Mouse (Mus musculus) midbrain, embryonic 15.5 days (tissue): ENCODE measurements at regions not wholly inside any gene's neighbourhood (a gene's known extent, or its start where the extent isn't known, plus 50 kb on each side); places are given as distances from the start of the nearest gene placed in this dataset.

Source experiments
- ATAC-seq: fragments of 200-750 bp; cut with Nextera tagmentation; replicated peaks from 2 replicates; pipeline ENCODE4 v1.8.0; 2017; ENCODE audit warnings: moderate TSS enrichment
- H3K27ac ChIP-seq: fragments of 300-500 bp; sonication (generic); 2 replicates; pipeline ENCODE4 v1.5.1; 2015; ENCODE audit warnings: mild to moderate bottlenecking, inconsistent platforms
- H3K27me3 ChIP-seq: fragments of 300-500 bp; sonication (generic); replicated peaks from 2 replicates; pipeline ENCODE4 v1.6.1; 2015; ENCODE audit warnings: inconsistent platforms
- H3K36me3 ChIP-seq: fragments of 300-500 bp; sonication (generic); replicated peaks from 2 replicates; pipeline ENCODE4 v1.6.1; 2015; ENCODE audit warnings: inconsistent platforms
- H3K4me1 ChIP-seq: fragments of 300-500 bp; sonication (generic); 2 replicates; pipeline ENCODE4 v1.6.1; 2015; ENCODE audit warnings: inconsistent platforms
- H3K4me2 ChIP-seq: fragments of 300-500 bp; sonication (generic); 2 replicates; pipeline ENCODE4 v1.6.1; 2015; ENCODE audit warnings: inconsistent platforms, mild to moderate bottlenecking, moderate library complexity
- H3K4me3 ChIP-seq: fragments of 300-500 bp; sonication (generic); 2 replicates; pipeline ENCODE4 v1.5.1; 2015; ENCODE audit warnings: mild to moderate bottlenecking, inconsistent platforms
- H3K9ac ChIP-seq: fragments of 300-500 bp; sonication (generic); 2 replicates; pipeline ENCODE4 v1.6.1; 2015; ENCODE audit warnings: mild to moderate bottlenecking, inconsistent platforms
- H3K9me3 ChIP-seq: fragments of 300-500 bp; sonication (generic); 2 replicates; pipeline ENCODE4 v1.6.1; 2016; ENCODE audit warnings: inconsistent platforms
- whole genome bisulfite sequencing: fragments of 180-500 bp; shearing (Covaris S2); methylation state at CpG from one replicate; pipeline ENCODE4 v1.1.7; 2015; ENCODE audit warnings: mixed read lengths; 5-methylcytosine and 5-hydroxymethylcytosine counted together

- WGBS, result 75% methylated on average over 1 of the region's 1 CpGs
- no peak for ATAC-seq
- Histone ChIP-seq H3K4me1 (no peaks in the 10 kb centered on the region), H3K27me3 (no peaks in the 10 kb centered on the region), H3K27ac (no peak overlapping the region), H3K9me3 (no peaks in the 10 kb centered on the region), H3K4me3 (no peak overlapping the region), H3K9ac (no peak overlapping the region), H3K4me2 (no peak overlapping the region), H3K36me3 (no peaks in the 10 kb centered on the region)
Measured at GRCm38 (mm10) chr16:52818976-52819375, 365.1 kb upstream of the Alcam start.

DNA sequence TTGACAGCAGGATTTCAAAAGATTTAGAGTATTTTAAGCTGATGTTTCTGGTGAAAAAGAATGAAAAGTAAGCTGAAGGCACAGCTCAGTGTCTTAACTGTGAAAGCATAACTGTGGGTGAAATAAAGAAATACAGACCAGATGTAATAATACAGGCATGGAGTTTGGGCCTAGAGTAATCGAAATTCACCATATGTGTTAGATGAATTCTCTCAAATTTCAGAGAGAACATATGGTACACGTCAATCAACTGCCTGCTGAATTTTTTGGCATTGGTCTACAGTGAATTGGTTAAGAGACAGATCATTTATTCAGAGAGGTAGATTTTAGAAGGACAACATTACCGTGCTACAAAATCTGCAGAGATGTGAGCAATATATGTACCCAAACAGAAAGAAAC is 357.3 kb upstream of the Alcam start:
- Histone ChIP-seq H3K9me3 (no peaks in the 10 kb centered on the region), H3K4me3 (no peak overlapping the region), H3K27ac (no peak overlapping the region), H3K36me3 (no peaks in the 10 kb centered on the region), H3K4me2 (no peak overlapping the region), H3K4me1 (no peaks in the 10 kb centered on the region), H3K9ac (no peak overlapping the region), H3K27me3 (no peaks in the 10 kb centered on the region)
- 70% methylated on average over 3 of the region's 3 CpGs for WGBS
- ATAC-seq, result no peak

DNA sequence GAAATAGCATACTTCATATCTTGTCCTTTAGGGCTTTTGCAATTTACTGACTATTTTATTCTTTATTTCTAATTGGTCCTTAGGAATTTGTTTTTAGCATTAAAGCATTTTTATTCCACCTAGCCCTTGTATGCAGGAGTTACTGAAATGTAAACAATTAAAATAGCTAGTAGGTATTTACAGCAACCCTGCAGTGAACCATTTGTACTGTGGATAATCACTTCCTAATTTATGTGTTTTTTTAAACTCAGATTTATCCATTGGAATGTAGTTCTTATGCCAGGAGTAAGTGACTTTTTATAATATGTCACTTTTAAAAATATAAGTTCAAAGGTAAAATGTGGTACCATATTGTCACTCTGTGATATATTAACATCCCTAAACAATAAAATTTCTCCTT is 350.5 kb upstream of the Alcam start:
- no peak overlapping the region for H3K4me2 ChIP-seq
- no peak overlapping the region for H3K27ac ChIP-seq
- no peaks in the 10 kb centered on the region for H3K4me1 ChIP-seq
- no peaks in the 10 kb centered on the region for H3K36me3 ChIP-seq
- H3K9me3 ChIP-seq, result no peaks in the 10 kb centered on the region
- no peak for ATAC-seq
- H3K9ac ChIP-seq, result no peak overlapping the region
- no peaks in the 10 kb centered on the region for H3K27me3 ChIP-seq
- no peak overlapping the region for H3K4me3 ChIP-seq

- H3K9ac ChIP-seq, result no peak overlapping the region
- H3K4me2 ChIP-seq, result no peak overlapping the region
- no peaks in the 10 kb centered on the region for H3K4me1 ChIP-seq
- H3K27me3 ChIP-seq, result no peaks in the 10 kb centered on the region
- peak; percentile 58 for ATAC-seq
- no peaks in the 10 kb centered on the region for H3K36me3 ChIP-seq
- no peaks in the 10 kb centered on the region for H3K9me3 ChIP-seq
- H3K27ac ChIP-seq, result no peak overlapping the region
- H3K4me3 ChIP-seq, result no peak overlapping the region
- WGBS, result 35% methylated on average over 4 of the region's 4 CpGs
Measured at GRCm38 (mm10) chr16:52799715-52800392, 346.0 kb upstream of the Alcam start.

DNA sequence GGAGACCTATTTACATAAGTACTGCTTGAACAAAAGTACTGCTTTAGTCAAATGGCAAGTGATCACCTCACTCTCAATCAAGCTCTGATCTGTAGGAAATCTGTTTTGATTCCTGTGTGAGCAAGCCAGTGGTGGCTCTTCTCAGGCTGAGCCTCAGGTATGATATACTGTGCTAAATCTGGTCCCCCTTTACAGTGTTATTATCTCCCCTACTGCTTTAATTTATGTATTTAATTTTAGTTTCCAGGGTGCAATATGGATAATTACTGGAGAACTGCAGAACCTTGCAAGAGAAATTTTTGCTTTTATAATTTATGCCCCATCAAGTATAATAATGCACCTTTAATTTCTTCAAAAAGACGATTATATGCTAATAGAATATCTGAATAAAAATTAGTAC is 341.3 kb upstream of the Alcam start:
- Histone ChIP-seq H3K36me3 (no peaks in the 10 kb centered on the region), H3K9me3 (no peaks in the 10 kb centered on the region), H3K4me3 (no peak overlapping the region), H3K27ac (no peak overlapping the region), H3K27me3 (no peaks in the 10 kb centered on the region), H3K4me2 (no peak overlapping the region), H3K9ac (no peak overlapping the region), H3K4me1 (no peaks in the 10 kb centered on the region)
- ATAC-seq, result 0 out of 2 replicates have a peak, but pooled peaks have one; percentile 39
- 84% methylated on average over 1 of the region's 1 CpGs for WGBS

DNA sequence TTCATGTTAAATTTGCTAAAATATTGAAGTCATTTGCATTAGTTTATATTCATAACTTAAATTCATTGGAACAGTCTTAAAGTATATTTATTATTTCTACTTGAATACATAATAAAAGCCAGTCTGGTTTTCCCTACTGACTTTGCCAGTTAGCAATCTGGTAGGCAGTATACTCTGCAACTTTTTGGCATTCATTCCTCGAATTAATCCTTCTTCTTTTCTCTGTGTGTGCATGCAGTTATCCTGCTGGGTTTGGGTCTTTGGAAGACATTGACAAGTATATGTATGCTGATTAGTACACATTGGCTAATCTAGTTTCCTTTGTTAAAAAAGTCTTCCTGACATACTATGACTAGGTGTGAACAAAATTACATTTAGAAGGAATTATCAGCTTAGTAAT is 336.1 kb upstream of the Alcam start:
- no peak overlapping the region for H3K27ac ChIP-seq
- WGBS, result 37% methylated on average over 1 of the region's 1 CpGs
- H3K4me2 ChIP-seq, result no peak overlapping the region
- H3K4me1 ChIP-seq, result no peaks in the 10 kb centered on the region
- no peaks in the 10 kb centered on the region for H3K9me3 ChIP-seq
- no peak for ATAC-seq
- H3K9ac ChIP-seq, result no peak overlapping the region
- H3K36me3 ChIP-seq, result no peaks in the 10 kb centered on the region
- no peak overlapping the region for H3K4me3 ChIP-seq
- no peaks in the 10 kb centered on the region for H3K27me3 ChIP-seq

- H3K36me3 ChIP-seq, result no peaks in the 10 kb centered on the region
- no peaks in the 10 kb centered on the region for H3K4me1 ChIP-seq
- H3K4me3 ChIP-seq, result no peak overlapping the region
Measured at GRCm38 (mm10) chr16:52747744-52748143, 293.9 kb upstream of the Alcam start.

DNA sequence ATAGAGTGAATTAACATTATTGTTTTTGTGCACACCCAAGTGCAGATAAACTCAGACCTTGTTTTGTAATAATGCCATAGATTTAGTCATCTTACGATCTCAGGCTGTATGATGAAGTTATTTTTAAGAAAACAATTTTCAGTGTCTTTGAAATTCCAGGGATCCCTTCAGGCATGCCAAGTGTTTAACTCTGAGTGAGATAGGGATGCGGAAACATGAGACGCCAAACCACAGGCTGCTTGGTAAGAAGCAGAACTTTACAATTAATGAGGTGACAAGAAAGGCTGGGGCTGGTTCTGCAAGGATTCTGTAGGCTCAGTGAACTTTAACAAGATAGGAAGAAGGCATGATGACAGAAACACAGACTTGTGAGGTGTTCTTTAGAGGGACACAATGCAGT is 292.3 kb upstream of the Alcam start:
- Histone ChIP-seq H3K27ac (no peak overlapping the region), H3K4me2 (no peak overlapping the region), H3K27me3 (no peaks in the 10 kb centered on the region), H3K4me3 (no peak overlapping the region), H3K36me3 (no peaks in the 10 kb centered on the region), H3K9ac (no peak overlapping the region), H3K4me1 (no peaks in the 10 kb centered on the region), H3K9me3 (no peaks in the 10 kb centered on the region)
- WGBS, result 52% methylated on average over 3 of the region's 3 CpGs
- ATAC-seq, result no peak

More at GRCm38 (mm10) chr16:52747744-52748143, 293.9 kb upstream of the Alcam start:
- Histone ChIP-seq H3K4me2 (no peak overlapping the region), H3K27ac (no peak overlapping the region), H3K9ac (no peak overlapping the region), H3K27me3 (no peaks in the 10 kb centered on the region), H3K9me3 (no peaks in the 10 kb centered on the region)
- ATAC-seq, result no peak
- 88% methylated on average over 3 of the region's 3 CpGs for WGBS

DNA sequence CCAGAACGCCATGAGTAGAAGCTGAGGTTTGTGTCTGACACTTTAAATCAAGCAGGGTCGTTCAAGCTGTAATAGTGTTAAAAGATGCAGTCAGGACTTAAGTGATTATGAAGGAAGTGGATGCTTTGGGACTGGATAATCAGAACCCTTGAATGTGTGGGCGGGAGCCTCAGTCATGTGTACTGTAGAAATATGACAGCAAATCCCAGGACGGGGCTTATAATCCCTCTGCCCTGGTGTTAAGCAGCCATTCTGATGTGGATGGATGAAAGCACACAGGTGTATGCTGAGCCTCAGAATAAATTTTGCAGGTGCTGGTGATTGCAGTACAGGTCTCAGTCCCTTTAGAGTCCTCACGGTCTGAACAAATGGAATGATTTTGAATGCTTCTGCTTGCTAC is 290.8 kb upstream of the Alcam start:
- 70% methylated on average over 5 of the region's 5 CpGs for WGBS
- no peak overlapping the region for H3K27ac ChIP-seq
- H3K9ac ChIP-seq, result no peak overlapping the region
- ATAC-seq, result 0 out of 2 replicates have a peak, but pooled peaks have one; percentile 48
- H3K36me3 ChIP-seq, result no peaks in the 10 kb centered on the region
- H3K4me1 ChIP-seq, result no peaks in the 10 kb centered on the region
- H3K9me3 ChIP-seq, result no peaks in the 10 kb centered on the region
- H3K27me3 ChIP-seq, result no peaks in the 10 kb centered on the region
- no peak overlapping the region for H3K4me2 ChIP-seq
- no peak overlapping the region for H3K4me3 ChIP-seq

DNA sequence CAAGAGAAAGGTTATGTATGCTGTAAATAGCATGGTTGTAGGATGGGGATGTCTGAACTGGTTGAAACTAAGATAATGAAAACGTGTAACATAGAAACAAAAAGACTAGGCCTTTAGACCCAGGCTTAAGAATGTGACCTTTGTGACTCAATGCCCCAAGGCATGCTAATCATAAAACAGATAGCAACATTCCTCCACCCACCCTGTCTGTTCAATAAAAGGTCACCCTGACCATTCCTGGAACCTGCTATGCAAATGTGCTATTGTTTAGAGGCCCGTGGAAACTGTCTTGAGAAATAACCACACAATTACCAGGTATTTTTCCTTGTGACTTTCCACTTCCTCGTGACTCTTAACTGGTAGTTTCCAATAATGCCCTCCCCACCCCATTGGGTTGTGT is 288.3 kb upstream of the Alcam start:
- Histone ChIP-seq H3K9me3 (no peaks in the 10 kb centered on the region), H3K36me3 (no peaks in the 10 kb centered on the region), H3K4me1 (no peaks in the 10 kb centered on the region), H3K9ac (no peak overlapping the region), H3K27me3 (no peaks in the 10 kb centered on the region), H3K27ac (no peak overlapping the region), H3K4me3 (no peak overlapping the region), H3K4me2 (no peak overlapping the region)
- ATAC-seq, result no peak
- 74% methylated on average over 3 of the region's 3 CpGs for WGBS

- Histone ChIP-seq H3K27ac (no peak overlapping the region), H3K27me3 (no peaks in the 10 kb centered on the region), H3K9me3 (no peaks in the 10 kb centered on the region), H3K9ac (no peak overlapping the region), H3K36me3 (no peaks in the 10 kb centered on the region), H3K4me3 (no peak overlapping the region), H3K4me1 (no peaks in the 10 kb centered on the region), H3K4me2 (no peak overlapping the region)
- WGBS, result 88% methylated on average over 3 of the region's 3 CpGs
- ATAC-seq, result no peak
Measured at GRCm38 (mm10) chr16:52726120-52726844, 272.4 kb upstream of the Alcam start.

DNA sequence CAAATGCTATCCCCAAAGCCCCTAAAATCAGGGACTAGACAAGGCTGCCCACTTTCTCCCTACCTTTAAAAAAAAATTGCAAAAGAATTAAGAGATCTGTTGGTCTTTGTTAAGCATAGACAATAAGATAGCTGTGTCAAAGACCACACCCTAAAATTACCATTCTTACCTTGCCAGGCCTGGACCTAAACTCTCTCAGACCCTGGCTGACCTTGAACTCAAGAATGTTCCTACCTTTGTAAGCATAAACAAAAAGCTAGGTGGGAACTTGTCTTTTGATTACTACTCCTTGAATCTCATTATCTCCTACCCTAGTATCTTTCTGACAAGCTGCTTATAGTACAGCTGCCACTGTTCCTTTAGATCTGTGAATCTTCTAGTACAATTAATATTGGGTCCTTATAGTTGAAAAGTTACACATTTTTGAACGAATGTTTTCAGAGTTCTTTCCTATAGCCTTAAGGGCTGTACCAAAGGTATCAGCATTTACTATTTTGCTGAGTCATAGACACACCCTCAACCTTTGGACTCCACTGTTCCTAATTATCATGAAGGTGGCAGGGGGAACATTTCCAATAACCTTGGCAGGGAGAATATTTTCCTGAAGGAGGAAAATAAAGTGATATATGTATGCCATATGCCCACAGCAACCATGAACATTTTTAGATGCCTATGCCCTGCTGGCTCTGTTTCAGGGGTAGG is 264.5 kb upstream of the Alcam start:
- no peaks in the 10 kb centered on the region for H3K9me3 ChIP-seq

More for the DNA sequence above, 264.5 kb upstream of the Alcam start:
- no peaks in the 10 kb centered on the region for H3K27me3 ChIP-seq
- no peak overlapping the region for H3K27ac ChIP-seq
- H3K9ac ChIP-seq, result no peak overlapping the region
- no peak for ATAC-seq
- no peak overlapping the region for H3K4me2 ChIP-seq
- WGBS, result 89% methylated on average over 1 of the region's 1 CpGs
- no peaks in the 10 kb centered on the region for H3K36me3 ChIP-seq
- H3K4me3 ChIP-seq, result no peak overlapping the region
- H3K4me1 ChIP-seq, result no peaks in the 10 kb centered on the region
